Mouse (Mus musculus): ENCODE measurements around the gene Tmub1. TPM values are rescaled to one million over a fixed set of nuclear protein-coding genes. Genes with fewer than 3 reads are reported as not detected.

The Tmub1 gene
- polyA plus RNA-seq, 1 experiment, result 136 TPM

DNA sequence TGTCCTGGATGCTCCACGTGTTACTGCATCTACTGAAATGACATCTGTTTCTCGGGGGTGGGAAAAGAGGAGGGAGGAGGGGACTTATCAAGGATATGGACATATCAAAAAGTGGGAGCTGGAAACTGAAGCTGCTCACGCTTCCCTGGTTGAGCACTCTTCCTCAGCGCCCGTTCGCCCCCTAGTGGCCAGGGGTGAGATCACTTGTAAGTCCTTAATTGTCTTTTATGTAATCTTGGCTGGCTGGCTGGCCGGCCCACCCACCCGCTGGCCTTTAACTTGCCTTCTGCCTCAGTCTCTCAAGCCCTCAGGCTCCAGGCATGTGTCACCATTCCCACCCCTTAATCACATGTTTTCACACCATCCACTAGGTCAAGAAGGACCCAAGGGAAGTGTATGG is 38.4 kb upstream of the Tmub1 start:
- H3K4me1 ChIP-seq (replicated peaks; ENCODE audit: control insufficient read depth, insufficient read depth, low read length), result no peaks in the 10 kb centered on the region
- H3K27ac ChIP-seq (ENCODE audit: control insufficient read depth, insufficient read depth, low read length), result no peak overlapping the region
- peak; percentile 90 for TF ChIP-seq CTCF (IDR thresholded peaks at IDR 0.05; ENCODE audit: borderline replicate concordance, control insufficient read depth, extremely low read depth, insufficient read depth, low read length, poor library complexity)
- no peak for TF ChIP-seq POLR2A (IDR thresholded peaks at IDR 0.05; ENCODE audit: control insufficient read depth, extremely low read depth, insufficient read depth, low read length, poor library complexity)
- peak; percentile 80 for DNase-seq
- 17% methylated on average over 8 of the region's 8 CpGs for WGBS
- no peaks in the 10 kb centered on the region for H3K27me3 ChIP-seq (ENCODE audit: control insufficient read depth, insufficient read depth, low read length)
- H3K36me3 ChIP-seq (ENCODE audit: control insufficient read depth, insufficient read depth, low read length), result peaks cover 3% of the 10 kb centered on the region; the same call in 1 of the 2 replicates
- no peak overlapping the region for H3K4me3 ChIP-seq (ENCODE audit: control insufficient read depth, insufficient read depth, low read length)

GRCm38 (mm10) chr5:24484963-24485362 is 37.3 kb upstream of the Tmub1 start:
- DNase-seq, result no peak
- peaks cover 5% of the 10 kb centered on the region; the same call in 1 of the 2 replicates for H3K36me3 ChIP-seq (ENCODE audit: control insufficient read depth, insufficient read depth, low read length)
- H3K27me3 ChIP-seq (ENCODE audit: control insufficient read depth, insufficient read depth, low read length), result no peaks in the 10 kb centered on the region
- TF ChIP-seq CTCF (IDR thresholded peaks at IDR 0.05; ENCODE audit: borderline replicate concordance, control insufficient read depth, extremely low read depth, insufficient read depth, low read length, poor library complexity) (no peak), POLR2A (IDR thresholded peaks at IDR 0.05; ENCODE audit: control insufficient read depth, extremely low read depth, insufficient read depth, low read length, poor library complexity) (no peak)
- H3K4me1 ChIP-seq (replicated peaks; ENCODE audit: control insufficient read depth, insufficient read depth, low read length), result no peaks in the 10 kb centered on the region
- H3K4me3 ChIP-seq (ENCODE audit: control insufficient read depth, insufficient read depth, low read length), result no peak overlapping the region
- H3K27ac ChIP-seq (ENCODE audit: control insufficient read depth, insufficient read depth, low read length), result no peak overlapping the region
- WGBS, result 96% methylated on average over 22 of the region's 22 CpGs

DNA sequence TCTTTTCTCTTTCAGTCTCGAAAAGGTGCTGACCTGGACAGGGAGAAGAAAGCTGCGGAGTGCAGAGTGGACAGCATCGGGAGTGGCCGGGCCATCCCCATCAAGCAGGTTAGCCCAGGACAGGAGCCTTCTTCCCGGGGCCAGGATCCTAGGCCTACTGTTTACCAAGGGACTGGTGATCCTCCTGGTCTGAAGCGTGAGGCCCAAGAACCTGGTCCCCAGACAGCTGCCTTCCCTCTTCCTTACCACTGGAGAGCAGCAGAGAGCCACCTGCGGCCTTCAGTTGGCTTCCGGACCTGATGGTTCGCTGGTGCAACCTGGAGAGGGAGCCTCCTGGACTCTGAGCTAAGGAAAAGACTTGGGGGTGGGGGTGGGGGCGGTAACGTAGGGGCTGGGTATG is 35.7 kb upstream of the Tmub1 start:
- Histone ChIP-seq H3K4me1 (replicated peaks; ENCODE audit: control insufficient read depth, insufficient read depth, low read length) (no peaks in the 10 kb centered on the region), H3K36me3 (ENCODE audit: control insufficient read depth, insufficient read depth, low read length) (peaks cover 12% of the 10 kb centered on the region), H3K27ac (ENCODE audit: control insufficient read depth, insufficient read depth, low read length) (no peak overlapping the region), H3K27me3 (ENCODE audit: control insufficient read depth, insufficient read depth, low read length) (no peaks in the 10 kb centered on the region), H3K4me3 (ENCODE audit: control insufficient read depth, insufficient read depth, low read length) (no peak overlapping the region)
- WGBS, result 60% methylated on average over 11 of the region's 11 CpGs
- TF ChIP-seq POLR2A (IDR thresholded peaks at IDR 0.05; ENCODE audit: control insufficient read depth, extremely low read depth, insufficient read depth, low read length, poor library complexity) (no peak), CTCF (IDR thresholded peaks at IDR 0.05; ENCODE audit: borderline replicate concordance, control insufficient read depth, extremely low read depth, insufficient read depth, low read length, poor library complexity) (peak; percentile 72; the same call in 1 of the 2 replicates)
- DNase-seq, result peak; percentile 46

DNA sequence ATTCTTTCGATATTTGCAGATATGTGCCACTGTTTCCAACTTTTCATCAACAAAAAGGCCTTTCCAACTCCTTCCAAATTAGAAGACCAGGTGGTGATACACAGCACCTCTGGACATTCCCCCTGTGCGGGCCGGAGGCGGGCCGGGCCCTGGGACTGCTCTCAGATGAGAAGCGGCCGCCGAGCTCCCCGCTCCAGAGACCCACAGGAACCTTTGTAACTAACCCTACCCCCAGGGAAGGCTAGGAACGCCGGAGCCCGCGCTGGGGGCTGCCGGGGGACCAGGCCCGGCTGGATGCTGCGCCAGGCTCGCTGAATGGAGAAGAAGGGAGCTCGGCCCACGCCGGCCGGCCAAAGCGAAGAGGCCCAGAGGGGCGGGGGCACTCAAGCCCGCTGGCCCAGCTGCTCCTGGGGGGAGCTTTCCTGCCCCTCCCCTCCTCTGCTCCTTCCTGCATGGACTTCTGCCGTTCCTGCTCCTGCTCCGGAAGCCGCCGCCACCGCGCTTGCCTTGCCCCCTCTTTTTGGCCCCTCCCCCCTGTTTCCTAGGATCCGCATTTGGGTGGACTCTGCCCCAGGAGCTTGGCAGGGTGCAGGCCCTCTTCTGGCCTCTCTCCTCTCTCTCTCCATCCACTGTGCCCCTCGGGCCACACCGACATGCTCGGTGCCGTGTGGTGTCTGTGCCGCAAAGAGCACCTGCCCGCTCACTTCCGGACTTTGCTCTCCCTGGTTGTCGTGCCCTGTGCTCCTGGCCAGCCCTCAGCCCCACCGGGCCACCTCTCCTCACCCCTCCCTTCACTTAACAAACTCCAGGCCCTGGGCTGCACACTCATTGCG is 34.8 kb upstream of the Tmub1 start:
- TF ChIP-seq POLR2A (IDR thresholded peaks at IDR 0.05; ENCODE audit: control insufficient read depth, extremely low read depth, insufficient read depth, low read length, poor library complexity) (no peak), CTCF (IDR thresholded peaks at IDR 0.05; ENCODE audit: borderline replicate concordance, control insufficient read depth, extremely low read depth, insufficient read depth, low read length, poor library complexity) (no peak)
- no peaks in the 10 kb centered on the region for H3K27me3 ChIP-seq (ENCODE audit: control insufficient read depth, insufficient read depth, low read length)
- H3K36me3 ChIP-seq (ENCODE audit: control insufficient read depth, insufficient read depth, low read length), result peaks cover 19% of the 10 kb centered on the region
- 97% methylated on average over 41 of the region's 41 CpGs for WGBS
- H3K4me3 ChIP-seq (ENCODE audit: control insufficient read depth, insufficient read depth, low read length), result no peak overlapping the region
- H3K27ac ChIP-seq (ENCODE audit: control insufficient read depth, insufficient read depth, low read length), result no peak overlapping the region
- DNase-seq, result no peak
- H3K4me1 ChIP-seq (replicated peaks; ENCODE audit: control insufficient read depth, insufficient read depth, low read length), result no peaks in the 10 kb centered on the region

GRCm38 (mm10) chr5:24481647-24482046 is 34.0 kb upstream of the Tmub1 start:
- peaks cover 19% of the 10 kb centered on the region for H3K36me3 ChIP-seq (ENCODE audit: control insufficient read depth, insufficient read depth, low read length)
- H3K27me3 ChIP-seq (ENCODE audit: control insufficient read depth, insufficient read depth, low read length), result no peaks in the 10 kb centered on the region
- no peak overlapping the region for H3K27ac ChIP-seq (ENCODE audit: control insufficient read depth, insufficient read depth, low read length)
- H3K4me3 ChIP-seq (ENCODE audit: control insufficient read depth, insufficient read depth, low read length), result no peak overlapping the region
- TF ChIP-seq CTCF (IDR thresholded peaks at IDR 0.05; ENCODE audit: borderline replicate concordance, control insufficient read depth, extremely low read depth, insufficient read depth, low read length, poor library complexity), result no peak
- TF ChIP-seq POLR2A (IDR thresholded peaks at IDR 0.05; ENCODE audit: control insufficient read depth, extremely low read depth, insufficient read depth, low read length, poor library complexity), result no peak
- WGBS, result 38% methylated on average over 3 of the region's 4 CpGs
- H3K4me1 ChIP-seq (replicated peaks; ENCODE audit: control insufficient read depth, insufficient read depth, low read length), result no peaks in the 10 kb centered on the region
- DNase-seq, result peak; percentile 44

DNA sequence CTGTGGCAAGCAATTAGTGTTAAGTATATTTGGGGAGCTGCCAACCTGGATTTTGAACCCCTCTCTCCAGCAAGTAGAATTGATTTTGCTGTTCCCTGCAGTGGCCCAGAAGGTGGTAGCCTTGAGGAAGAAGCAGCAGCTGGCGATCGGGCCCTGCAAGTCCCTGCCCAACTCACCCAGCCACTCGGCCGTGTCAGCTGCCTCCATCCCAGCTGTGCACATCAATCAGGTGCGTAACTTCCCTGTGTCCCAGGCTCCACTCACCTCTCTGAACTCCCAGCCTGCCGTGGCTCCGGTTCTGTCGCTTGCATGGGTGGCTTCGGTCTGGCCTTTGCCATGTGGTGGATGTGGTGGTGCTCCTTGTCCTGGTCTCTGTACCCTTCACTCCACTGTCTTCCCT is 30.3 kb upstream of the Tmub1 start:
- Histone ChIP-seq H3K27ac (ENCODE audit: control insufficient read depth, insufficient read depth, low read length) (no peak overlapping the region), H3K4me1 (replicated peaks; ENCODE audit: control insufficient read depth, insufficient read depth, low read length) (peaks cover 9% of the 10 kb centered on the region), H3K36me3 (ENCODE audit: control insufficient read depth, insufficient read depth, low read length) (peaks cover 19% of the 10 kb centered on the region), H3K27me3 (ENCODE audit: control insufficient read depth, insufficient read depth, low read length) (peaks cover 3% of the 10 kb centered on the region; the same call in 1 of the 2 replicates), H3K4me3 (ENCODE audit: control insufficient read depth, insufficient read depth, low read length) (no peak overlapping the region)
- no peak for DNase-seq
- WGBS, result 96% methylated on average over 9 of the region's 9 CpGs
- TF ChIP-seq CTCF (IDR thresholded peaks at IDR 0.05; ENCODE audit: borderline replicate concordance, control insufficient read depth, extremely low read depth, insufficient read depth, low read length, poor library complexity), result no peak
- TF ChIP-seq POLR2A (IDR thresholded peaks at IDR 0.05; ENCODE audit: control insufficient read depth, extremely low read depth, insufficient read depth, low read length, poor library complexity), result no peak

Data from thymus, adult 2 months (tissue).